Comparison of ENCODE assay signal across 18 mouse cellular contexts in the genomic region with DNA sequence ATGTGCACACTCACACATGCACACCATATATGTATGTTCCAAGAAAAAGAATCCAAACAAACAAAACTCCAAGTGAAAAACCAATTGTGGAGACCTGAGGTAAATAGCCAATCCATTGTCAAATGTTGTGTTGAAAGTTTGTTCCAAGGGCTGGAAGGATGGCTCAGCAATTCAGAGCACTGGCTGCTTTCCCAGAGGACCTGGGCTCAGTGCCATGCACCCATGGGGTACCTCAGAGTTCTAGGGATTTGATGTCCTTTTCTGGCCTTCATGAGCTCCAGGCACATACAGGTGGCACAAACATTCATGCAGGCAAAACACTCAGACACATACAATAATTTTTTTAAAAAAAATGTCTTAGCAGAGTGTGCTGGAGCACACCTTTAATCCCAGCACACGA. TPM values are rescaled to one million over a fixed set of nuclear protein-coding genes. Genes with fewer than 3 reads are reported as not detected.
A peak's percentile ranks its signal among the peaks of the same experiment; 100 is the strongest.
DNase-seq lines count a peak whose midpoint lies in the region; ATAC-seq and TF ChIP-seq lines count a peak whose summit lies in the region.
"Had no signal": no experiment of that assay in that cellular context is flagged by ENCODE, and none has a peak within 500 bp of the region (broad histone marks: within the 10 kb centered on the region; RNA-seq: fewer than 3 reads in every experiment).

No protein-coding gene starts in this region.

- H3K79me2 ChIP-seq in heart, adult 2 months (replicated peaks; ENCODE audit: control insufficient read depth, insufficient read depth, low read length), result no peaks in the 10 kb centered on the region

- TF ChIP-seq EP300 in heart, adult 2 months (IDR thresholded peaks at IDR 0.05; ENCODE audit: insufficient read depth, low read depth, low read length), result no peak

- H3K27ac ChIP-seq in heart, adult 2 months, result no peak overlapping the region; the same call in 1 of the 2 replicates
- no peak overlapping the region for H3K27ac ChIP-seq in heart, embryonic 12.5 days (ENCODE audit: poor library complexity, severe bottlenecking)
- H3K27ac ChIP-seq in cerebellum, adult 2 months (ENCODE audit: insufficient read depth, low read length), result no peak overlapping the region
- H3K27ac ChIP-seq: heart, embryonic 13.5 days; limb, embryonic 10.5 days; midbrain, embryonic 15.5 days; neural tube, embryonic 15.5 days had no signal

- peak; percentile 77 to 78 for DNase-seq in heart, adult 2 months
- DNase-seq in adipocyte (ENCODE audit: low spot score), result peak; percentile 71
- DNase-seq in cerebellum, adult 2 months, result peak; percentile 95 to 96
- DNase-seq in heart, adult 9 months (ENCODE audit: low spot score in 2 of 2), result peak; percentile 31 to 74
- DNase-seq in thymus, postnatal 4 days, result no peak
- no peak for DNase-seq in urinary bladder, adult 2 months (ENCODE audit: low spot score)
- no peak for DNase-seq in right cerebral cortex, postnatal 14 days
- DNase-seq: lung, postnatal 10 days; right cerebral cortex, postnatal 4 days had no signal

- H3K27me3 ChIP-seq in heart, adult 2 months (ENCODE audit: control insufficient read depth, insufficient read depth, low read length), result no peaks in the 10 kb centered on the region
- H3K27me3 ChIP-seq in heart, embryonic 12.5 days (replicated peaks), result 0 out of 2 replicates have a peak, but pooled peaks cover 3% of the 10 kb centered on the region
- no peaks in the 10 kb centered on the region for H3K27me3 ChIP-seq in cerebellum, adult 2 months (ENCODE audit: control insufficient read depth, insufficient read depth, low read length)
- H3K27me3 ChIP-seq: midbrain, embryonic 15.5 days; neural tube, embryonic 15.5 days; Patski had no signal

- no peak overlapping the region for H3K9ac ChIP-seq in heart, adult 2 months (ENCODE audit: low read depth, low read length)
- no peak overlapping the region for H3K9ac ChIP-seq in heart, embryonic 12.5 days
- H3K9ac ChIP-seq: heart, embryonic 13.5 days; midbrain, embryonic 15.5 days; neural tube, embryonic 15.5 days had no signal

- H3K4me2 ChIP-seq in heart, embryonic 12.5 days, result no peak overlapping the region
- H3K4me2 ChIP-seq: heart, embryonic 13.5 days; midbrain, embryonic 15.5 days; neural tube, embryonic 15.5 days had no signal

- TF ChIP-seq CTCF in heart, adult 2 months (IDR thresholded peaks at IDR 0.05), result no peak
- TF ChIP-seq CTCF in cerebellum, adult 2 months (IDR thresholded peaks at IDR 0.05; ENCODE audit: borderline replicate concordance, insufficient read depth, low read depth, low read length), result no peak

- 82% methylated on average over 1 of the region's 1 CpGs for WGBS in heart, adult 2 months
- WGBS in heart, embryonic 12.5 days, result 83% methylated on average over 1 of the region's 1 CpGs
- WGBS in cerebellum, adult 2 months, result 9% methylated on average over 1 of the region's 1 CpGs

- intact Hi-C loops in heart, adult 2 months (cut with DNase I), result no loop called here

- H3K4me1 ChIP-seq in heart, adult 2 months (ENCODE audit: control insufficient read depth, insufficient read depth, low read length), result peaks cover 4% of the 10 kb centered on the region; the same call in 1 of the 2 replicates
- H3K4me1 ChIP-seq in heart, embryonic 12.5 days (replicated peaks), result 0 out of 2 replicates have a peak, but pooled peaks cover 7% of the 10 kb centered on the region
- H3K4me1 ChIP-seq in cerebellum, adult 2 months (ENCODE audit: control insufficient read depth, insufficient read depth, low read length), result peaks cover 21% of the 10 kb centered on the region
- H3K4me1 ChIP-seq: midbrain, embryonic 15.5 days; neural tube, embryonic 15.5 days had no signal

- no peaks in the 10 kb centered on the region for H3K9me3 ChIP-seq in heart, embryonic 12.5 days (replicated peaks)
- H3K9me3 ChIP-seq: heart, embryonic 13.5 days; limb, embryonic 10.5 days; midbrain, embryonic 15.5 days; neural tube, embryonic 15.5 days had no signal

- H3K4me3 ChIP-seq in heart, adult 2 months, result no peak overlapping the region
- no peak overlapping the region for H3K4me3 ChIP-seq in heart, embryonic 12.5 days
- H3K4me3 ChIP-seq in cerebellum, adult 2 months (replicated peaks; ENCODE audit: insufficient read depth, low read depth, low read length), result no peak overlapping the region
- H3K4me3 ChIP-seq: erythroblast, embryonic 14.5 days; heart, embryonic 13.5 days; limb, embryonic 10.5 days; midbrain, embryonic 15.5 days; neural tube, embryonic 15.5 days had no signal

- no peaks in the 10 kb centered on the region for H3K36me3 ChIP-seq in heart, adult 2 months (ENCODE audit: control insufficient read depth, insufficient read depth, low read length)
- no peaks in the 10 kb centered on the region for H3K36me3 ChIP-seq in heart, embryonic 12.5 days
- H3K36me3 ChIP-seq: heart, embryonic 13.5 days; limb, embryonic 10.5 days; midbrain, embryonic 15.5 days; neural tube, embryonic 15.5 days had no signal

- TF ChIP-seq POLR2A in heart, adult 2 months (IDR thresholded peaks at IDR 0.05; ENCODE audit: insufficient read depth, low read depth, low read length), result no peak
- no peak for TF ChIP-seq POLR2A in cerebellum, adult 2 months (IDR thresholded peaks at IDR 0.05; ENCODE audit: borderline replicate concordance, insufficient read depth, low read length)

- no peak for ATAC-seq in heart, embryonic 12.5 days (ENCODE audit: insufficient number of reproducible peaks, low FRiP score)
- ATAC-seq: intestine, postnatal 0 days; midbrain, embryonic 15.5 days; Patski had no signal

RNA-seq across cellular contexts. Expression of a gene that starts 8.4 kb away (rescaled TPM):
- total RNA-seq in heart, adult 2 months (2021), result not detected
- not detected in 2 replicates for polyA plus RNA-seq in heart, adult 2 months (2012; rRNA removed)
- 0.11 and 0.15 TPM in 2 replicates for polyA plus RNA-seq in heart, embryonic 12.5 days (2016; fragmentation: Nextera tagmentation; extraction: Ambion mirVana)
- 0.06 TPM in 1 of 2 replicates, not detected in the other for polyA plus RNA-seq in cerebellum, adult 2 months (2012; rRNA removed)
- polyA plus RNA-seq in urinary bladder, adult 2 months (2012; rRNA removed), result 1.8 and 2.9 TPM in 2 replicates
- polyA plus RNA-seq: erythroblast, embryonic 14.5 days; midbrain, embryonic 15.5 days; neural tube, embryonic 15.5 days; Patski had no signal

RNA-seq across cellular contexts. Expression of a gene that starts 8.5 kb away (rescaled TPM):
- under 1 TPM; 0.34 to 0.91 TPM for total RNA-seq in heart, adult 2 months (2021)
- polyA plus RNA-seq in heart, adult 2 months (2012; rRNA removed), result 0.53 and 0.80 TPM in 2 replicates
- 5.3 and 5.8 TPM in 2 replicates for polyA plus RNA-seq in heart, embryonic 12.5 days (2016; fragmentation: Nextera tagmentation; extraction: Ambion mirVana)
- polyA plus RNA-seq in cerebellum, adult 2 months (2012; rRNA removed), result 7.7 and 8.8 TPM in 2 replicates
- 12.1 and 12.9 TPM in 2 replicates for polyA plus RNA-seq in urinary bladder, adult 2 months (2012; rRNA removed)
- polyA plus RNA-seq: erythroblast, embryonic 14.5 days; Patski had no signal

RNA-seq across cellular contexts. Expression of a gene that starts 17.7 kb away (rescaled TPM):
- total RNA-seq in heart, adult 2 months (2021), result under 1 TPM; 0.37 to 0.43 TPM
- polyA plus RNA-seq in heart, adult 2 months (2012; rRNA removed), result 0.39 and 1.5 TPM in 2 replicates
- 0.56 and 1.3 TPM in 2 replicates for polyA plus RNA-seq in heart, embryonic 12.5 days (2016; fragmentation: Nextera tagmentation; extraction: Ambion mirVana)
- 2.2 and 2.5 TPM in 2 replicates for polyA plus RNA-seq in cerebellum, adult 2 months (2012; rRNA removed)
- 0.88 and 1.2 TPM in 2 replicates for polyA plus RNA-seq in urinary bladder, adult 2 months (2012; rRNA removed)
- polyA plus RNA-seq: erythroblast, embryonic 14.5 days had no signal

RNA-seq across cellular contexts. Expression of a gene that starts 17.9 kb away (rescaled TPM):
- total RNA-seq in heart, adult 2 months (2021), result 1,000 to 10,000 TPM; 2,451 to 2,926 TPM
- polyA plus RNA-seq in heart, adult 2 months (2012; rRNA removed), result 1,535 and 1,905 TPM in 2 replicates
- 1,089 and 1,102 TPM in 2 replicates for polyA plus RNA-seq in heart, embryonic 12.5 days (2016; fragmentation: Nextera tagmentation; extraction: Ambion mirVana)
- 447 and 454 TPM in 2 replicates for polyA plus RNA-seq in cerebellum, adult 2 months (2012; rRNA removed)
- polyA plus RNA-seq in urinary bladder, adult 2 months (2012; rRNA removed), result 266 and 310 TPM in 2 replicates

RNA-seq across cellular contexts. Expression of a gene that starts 21.8 kb away (rescaled TPM):
- total RNA-seq in heart, adult 2 months (2021), result not detected
- not detected in 2 replicates for polyA plus RNA-seq in heart, adult 2 months (2012; rRNA removed)
- polyA plus RNA-seq in heart, embryonic 12.5 days (2016; fragmentation: Nextera tagmentation; extraction: Ambion mirVana), result not detected in 2 replicates
- not detected in 2 replicates for polyA plus RNA-seq in cerebellum, adult 2 months (2012; rRNA removed)
- polyA plus RNA-seq in urinary bladder, adult 2 months (2012; rRNA removed), result not detected in 2 replicates
- polyA plus RNA-seq: erythroblast, embryonic 14.5 days; heart, embryonic 13.5 days; intestine, postnatal 0 days; limb, embryonic 10.5 days; midbrain, embryonic 15.5 days; neural tube, embryonic 15.5 days; Patski; stomach, embryonic 16.5 days had no signal

Comparison
In these comparisons a context has a peak if more than half of its experiments do, and no peak if none do; other contexts are left out.
1. DNase-seq: peak in heart, adult 2 months (2 of 2), adipocyte (single experiment), cerebellum, adult 2 months (2 of 2) and heart, adult 9 months (2 of 2); none in thymus, postnatal 4 days (single experiment), urinary bladder, adult 2 months (single experiment) and right cerebral cortex, postnatal 14 days (single experiment).